Mouse (Mus musculus): ENCODE results near the gene Cdc42ep2.

Gene Cdc42ep2

DNA sequence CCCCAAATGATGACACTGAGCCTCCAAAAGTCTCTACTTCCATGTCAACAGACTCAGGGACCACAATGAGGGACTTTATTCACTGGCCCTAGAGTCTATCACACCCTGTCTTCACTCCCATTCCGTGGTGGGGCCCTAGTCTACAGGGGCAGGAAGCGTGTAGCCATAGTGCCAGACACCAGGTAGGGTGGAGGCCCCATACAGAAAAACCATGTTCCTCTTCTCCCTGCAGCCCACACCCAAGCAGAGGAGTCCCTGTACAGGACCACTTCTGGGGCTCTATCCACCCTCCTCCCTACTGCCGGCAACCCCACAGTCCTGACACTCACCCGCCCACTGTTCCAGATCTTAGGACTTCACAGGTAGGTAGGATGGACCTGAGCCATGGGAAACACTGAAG lies 52.1 kb downstream of the Cdc42ep2 start:
- no peak for DNase-seq

- DNase-seq = no peak
Measured at GRCm38 (mm10) chr19:5871683-5872082, 52.9 kb downstream of the Cdc42ep2 start.

- DNase-seq = no peak
Measured at GRCm38 (mm10) chr19:5871273-5871672, 53.3 kb downstream of the Cdc42ep2 start.

DNA sequence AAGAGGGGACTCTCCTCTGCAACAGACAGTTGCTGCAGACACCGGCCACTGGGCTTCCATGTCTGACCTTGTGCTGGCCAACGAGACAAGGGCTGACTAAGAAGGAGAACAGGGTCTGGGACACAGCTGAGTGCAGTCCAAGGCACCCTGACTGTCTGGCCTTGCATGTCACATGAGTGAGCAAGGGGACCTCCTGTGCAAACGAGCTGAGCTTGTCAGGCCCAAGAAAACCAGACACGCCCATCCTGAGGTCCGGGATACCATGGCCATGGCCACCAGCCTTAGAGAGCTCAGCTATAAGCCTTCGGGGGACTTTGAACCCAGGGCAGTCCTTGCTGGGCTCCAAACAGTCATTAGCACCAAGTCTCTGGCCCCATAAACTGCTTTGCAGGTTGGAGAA lies 56.5 kb downstream of the Cdc42ep2 start:
- no peak for DNase-seq

All from cerebellum, adult 8-10 months (tissue).